Mouse (Mus musculus): Measurements from ENCODE around the gene Slc4a1. TPM values are rescaled to one million over a fixed set of nuclear protein-coding genes. Genes with fewer than 3 reads are reported as not detected.

Gene Slc4a1
- polyA plus RNA-seq, 2 experiments from 2014 or later: not detected

Other genes with a start within 250 kb of the Slc4a1 start
- not detected for gene Nags, start 220.7 kb downstream of the Slc4a1 start, polyA plus RNA-seq (2017; shearing (Covaris generic))
- 10 to 100 TPM; 10.8 to 19.6 TPM for gene Tmem101, start 209.8 kb downstream of the Slc4a1 start, polyA plus RNA-seq (2017; shearing (Covaris generic))
- 10 to 100 TPM; 33.4 to 69.4 TPM for gene Lsm12, start 180.9 kb downstream of the Slc4a1 start, polyA plus RNA-seq (2017; shearing (Covaris generic))
- gene G6pc3, start 176.6 kb downstream of the Slc4a1 start, polyA plus RNA-seq (2017; shearing (Covaris generic)): 10 to 100 TPM; 29.1 to 53.9 TPM
- 10 to 100 TPM in 1 of 2 experiments, 1 to 10 TPM in 1; 6.5 to 12.3 TPM for gene Hdac5, start 136.0 kb downstream of the Slc4a1 start, polyA plus RNA-seq (2017; shearing (Covaris generic))
- gene BC030867, start 117.3 kb downstream of the Slc4a1 start, polyA plus RNA-seq (2017; shearing (Covaris generic)): 1 to 10 TPM in 1 of 2 experiments, under 1 TPM in 1; 0.40 to 1.8 TPM
- gene Asb16, start 97.5 kb downstream of the Slc4a1 start, polyA plus RNA-seq (2017; shearing (Covaris generic)): not detected
- gene Tmub2, start 81.3 kb downstream of the Slc4a1 start, polyA plus RNA-seq (2017; shearing (Covaris generic)): 10 to 100 TPM; 64.7 to 80.5 TPM
- gene Atxn7l3, start 69.6 kb downstream of the Slc4a1 start, polyA plus RNA-seq (2017; shearing (Covaris generic)): 1 to 10 TPM; 7.2 to 7.3 TPM
- gene Ubtf, start 46.5 kb downstream of the Slc4a1 start, polyA plus RNA-seq (2017; shearing (Covaris generic)): 10 to 100 TPM; 46.1 to 51.1 TPM
- 1 to 10 TPM; 3.3 to 3.5 TPM for gene Rundc3a, start 27.2 kb upstream of the Slc4a1 start, polyA plus RNA-seq (2017; shearing (Covaris generic))
- 10 to 100 TPM; 44.0 to 44.2 TPM for gene Slc25a39, start 41.7 kb upstream of the Slc4a1 start, polyA plus RNA-seq (2017; shearing (Covaris generic))
- 10 to 100 TPM; 23.3 to 51.4 TPM for gene Grn, start 64.1 kb upstream of the Slc4a1 start, polyA plus RNA-seq (2017; shearing (Covaris generic))
- gene Fam171a2, start 81.5 kb upstream of the Slc4a1 start, polyA plus RNA-seq (2017; shearing (Covaris generic)): not detected
- 1 to 10 TPM in 1 of 2 experiments, under 1 TPM in 1; 0.36 to 1.5 TPM for gene Itga2b, start 103.9 kb upstream of the Slc4a1 start, polyA plus RNA-seq (2017; shearing (Covaris generic))
- 10 to 100 TPM; 64.2 to 75.8 TPM for gene Gpatch8, start 190.2 kb upstream of the Slc4a1 start, polyA plus RNA-seq (2017; shearing (Covaris generic))
- not detected for gene Gm11627, start 213.3 kb upstream of the Slc4a1 start, polyA plus RNA-seq (2017; shearing (Covaris generic))
- gene Fzd2, start 238.2 kb upstream of the Slc4a1 start, polyA plus RNA-seq (2017; shearing (Covaris generic)): not detected

Measured in CD4-positive, CD25-positive, alpha-beta regulatory T cell, adult 4 months (primary cell).